Mouse (Mus musculus) frontal cortex, postnatal 36 days (tissue): ENCODE data around the gene Ttyh1.

Experiments
- DNase-seq, 2 experiments: peaks; one replicate each; pipeline ENCODE4 v3.0.0; 2022; ENCODE audit warnings: low spot score in 2 of 2

Gene Ttyh1

DNA sequence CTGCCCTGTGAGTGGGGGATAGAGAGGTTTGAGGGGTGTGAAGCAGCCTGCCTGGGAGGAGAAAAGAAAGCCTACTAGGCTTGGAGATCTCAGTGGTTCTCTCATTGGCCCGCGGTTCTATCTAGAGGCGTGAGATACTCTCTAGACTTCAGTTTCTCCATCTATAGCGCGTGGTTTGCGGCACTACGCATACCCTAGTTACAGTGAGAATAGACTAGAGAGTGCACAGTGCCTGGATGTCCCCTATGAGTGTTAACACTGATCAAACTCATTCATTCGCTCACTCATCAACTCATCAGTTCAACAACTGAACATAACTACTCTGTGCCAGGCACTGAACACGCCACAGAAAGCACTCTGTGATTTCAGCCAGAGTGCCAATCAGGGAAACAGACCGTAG lies 3.6 kb downstream of the Ttyh1 start:
- no peak for DNase-seq

DNA sequence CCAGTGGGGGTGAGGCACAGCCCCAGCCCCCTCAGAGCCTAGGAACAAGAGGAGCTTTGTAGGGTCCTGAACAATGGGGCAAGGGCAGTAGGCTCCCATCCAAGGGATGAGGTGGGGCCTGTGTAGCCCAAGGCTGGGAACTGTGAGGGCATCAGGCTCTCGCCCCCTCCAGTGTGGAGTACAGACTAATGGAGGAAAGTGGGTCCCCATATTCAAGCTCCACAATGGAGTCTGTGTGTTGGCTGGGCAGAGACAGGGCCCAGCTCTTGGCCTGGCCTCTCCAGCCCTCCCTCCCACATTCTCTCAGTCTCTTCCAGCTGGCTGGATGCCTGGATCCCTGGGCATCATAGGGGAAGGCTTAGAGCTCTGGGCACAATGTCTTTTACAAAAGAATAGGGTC lies 4.5 kb downstream of the Ttyh1 start:
- peak in 1 of 2 experiments; percentile 80 for DNase-seq

GRCm38 (mm10) chr7:4124315-4124759 lies 5.1 kb downstream of the Ttyh1 start:
- DNase-seq, result peak; percentile 87 to 90

DNA sequence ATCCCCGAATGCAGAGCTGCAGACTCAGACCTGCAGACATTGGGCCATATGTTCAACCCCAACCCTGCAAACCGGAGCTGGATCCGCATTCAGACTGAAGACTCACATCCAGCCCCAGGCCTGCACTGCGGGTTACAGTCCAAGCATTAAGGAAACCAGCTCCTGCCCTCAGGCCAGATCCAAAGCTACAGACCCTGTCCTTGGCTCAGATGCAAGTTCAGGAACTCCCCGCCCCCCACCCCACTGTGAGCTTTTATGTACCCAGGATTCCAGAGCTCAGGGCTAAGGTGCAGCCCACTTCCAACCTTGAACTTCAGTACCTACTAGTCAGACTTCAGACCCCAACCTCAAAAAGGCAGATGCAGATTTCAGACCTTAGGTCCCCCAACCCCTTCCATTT lies 5.6 kb downstream of the Ttyh1 start:
- DNase-seq, result no peak

GRCm38 (mm10) chr7:4125306-4125705 lies 6.1 kb downstream of the Ttyh1 start:
- no peak for DNase-seq

- no peak for DNase-seq
These were observed 8.0 kb downstream of the Ttyh1 start for GRCm38 (mm10) chr7:4126992-4127785.

GRCm38 (mm10) chr7:4127894-4128293 lies 8.7 kb downstream of the Ttyh1 start:
- peak in 1 of 2 experiments; percentile 9 for DNase-seq

- no peak for DNase-seq
These were observed 9.7 kb downstream of the Ttyh1 start for GRCm38 (mm10) chr7:4128860-4129259.

- peak; percentile 78 to 85 for DNase-seq
These were observed 11.7 kb downstream of the Ttyh1 start for GRCm38 (mm10) chr7:4130686-4131452.

- no peak for DNase-seq
These were observed 12.8 kb downstream of the Ttyh1 start for GRCm38 (mm10) chr7:4131964-4132363.

GRCm38 (mm10) chr7:4132581-4132980 lies 13.4 kb downstream of the Ttyh1 start:
- DNase-seq, result peak in 1 of 2 experiments; percentile 79

- no peak for DNase-seq
These were observed 13.8 kb downstream of the Ttyh1 start for GRCm38 (mm10) chr7:4132998-4133397.

DNA sequence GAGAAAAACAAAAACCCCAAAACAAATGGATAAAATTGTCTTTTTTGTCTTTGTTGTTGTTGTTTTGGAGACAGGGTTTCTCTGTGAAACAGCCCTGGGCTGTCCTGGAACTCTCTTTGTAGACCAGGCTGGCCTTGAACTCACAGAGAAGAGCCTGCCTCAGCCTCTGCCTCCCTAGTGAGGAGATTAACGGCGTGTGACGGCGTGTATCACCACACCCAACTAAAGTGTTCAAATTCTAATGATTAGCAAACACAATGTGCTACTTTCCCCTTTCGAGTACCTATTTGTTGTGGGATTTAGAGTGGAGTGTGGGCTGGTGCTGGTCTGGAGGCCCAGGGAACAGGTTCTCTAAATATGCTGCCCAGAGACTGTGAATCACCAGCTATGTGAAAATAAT lies 15.7 kb downstream of the Ttyh1 start:
- no peak for DNase-seq

- no peak for DNase-seq
These were observed 17.2 kb downstream of the Ttyh1 start for GRCm38 (mm10) chr7:4136404-4136770.

GRCm38 (mm10) chr7:4136771-4137531 lies 17.7 kb downstream of the Ttyh1 start, which contains the start of gene Leng8:
Leng8 (plus strand) TSS chr7:4137039.
- DNase-seq, result peak; percentile 100

DNA sequence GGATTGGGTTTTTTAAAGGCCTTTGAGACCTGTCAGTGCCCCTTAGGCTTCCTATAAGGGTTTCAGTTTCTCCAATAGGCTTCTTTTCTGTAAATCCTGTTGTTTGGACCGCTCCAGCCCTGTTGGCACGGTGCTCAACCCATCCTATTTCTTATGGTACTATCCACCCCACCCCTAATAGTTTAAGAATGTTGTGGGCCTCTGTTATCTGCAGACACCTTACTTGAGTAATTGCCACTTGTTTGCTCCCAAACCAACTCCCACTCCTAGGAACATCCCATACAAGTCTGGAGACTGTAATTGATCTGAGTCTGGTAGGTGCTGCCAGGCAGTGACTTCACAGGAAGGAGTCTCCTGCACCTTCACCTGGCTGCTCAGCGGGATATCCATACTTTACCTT lies 18.5 kb downstream of the Ttyh1 start:
- peak in 1 of 2 experiments; percentile 2 for DNase-seq

DNA sequence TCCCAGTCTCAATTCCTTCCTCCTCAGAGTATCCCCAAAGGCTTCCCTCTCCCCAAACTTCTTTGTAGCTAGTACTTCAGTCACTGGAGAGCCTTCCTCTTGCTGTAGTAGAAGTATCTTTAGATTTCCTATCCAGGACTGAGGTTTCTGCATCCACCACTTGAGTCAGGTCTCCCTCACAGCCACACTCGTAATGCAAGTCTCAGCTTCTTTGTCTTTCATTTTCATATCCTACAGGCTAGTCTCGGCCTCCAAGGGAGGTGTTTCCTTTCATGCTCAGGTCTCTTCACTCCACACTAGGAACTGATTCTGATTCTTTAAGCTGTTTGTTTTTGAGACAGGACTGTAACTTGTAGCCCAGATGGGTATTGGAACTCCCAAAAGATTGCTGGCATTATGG lies 19.0 kb downstream of the Ttyh1 start:
- DNase-seq, result no peak

GRCm38 (mm10) chr7:4138671-4139070 lies 19.5 kb downstream of the Ttyh1 start:
- DNase-seq, result no peak

DNA sequence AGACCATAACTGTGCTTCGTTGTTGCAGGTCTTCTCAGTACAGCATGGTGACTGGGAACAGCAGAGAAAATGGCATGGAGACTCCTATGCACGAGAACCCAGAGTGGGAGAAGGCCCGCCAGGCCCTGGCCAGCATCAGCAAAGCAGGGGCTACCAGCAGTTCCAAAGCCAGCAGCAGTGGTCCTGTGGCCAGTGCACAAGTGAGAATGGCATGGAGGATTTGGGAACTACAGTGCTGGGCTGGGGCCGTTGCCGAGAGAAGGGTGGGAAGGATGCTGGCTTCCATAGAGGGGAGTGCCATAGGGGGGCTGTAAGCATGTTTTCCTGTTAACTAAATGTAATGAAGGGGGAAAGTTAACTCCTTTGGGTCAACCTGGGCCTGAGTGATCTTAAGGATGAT lies 20.2 kb downstream of the Ttyh1 start:
- no peak for DNase-seq

DNA sequence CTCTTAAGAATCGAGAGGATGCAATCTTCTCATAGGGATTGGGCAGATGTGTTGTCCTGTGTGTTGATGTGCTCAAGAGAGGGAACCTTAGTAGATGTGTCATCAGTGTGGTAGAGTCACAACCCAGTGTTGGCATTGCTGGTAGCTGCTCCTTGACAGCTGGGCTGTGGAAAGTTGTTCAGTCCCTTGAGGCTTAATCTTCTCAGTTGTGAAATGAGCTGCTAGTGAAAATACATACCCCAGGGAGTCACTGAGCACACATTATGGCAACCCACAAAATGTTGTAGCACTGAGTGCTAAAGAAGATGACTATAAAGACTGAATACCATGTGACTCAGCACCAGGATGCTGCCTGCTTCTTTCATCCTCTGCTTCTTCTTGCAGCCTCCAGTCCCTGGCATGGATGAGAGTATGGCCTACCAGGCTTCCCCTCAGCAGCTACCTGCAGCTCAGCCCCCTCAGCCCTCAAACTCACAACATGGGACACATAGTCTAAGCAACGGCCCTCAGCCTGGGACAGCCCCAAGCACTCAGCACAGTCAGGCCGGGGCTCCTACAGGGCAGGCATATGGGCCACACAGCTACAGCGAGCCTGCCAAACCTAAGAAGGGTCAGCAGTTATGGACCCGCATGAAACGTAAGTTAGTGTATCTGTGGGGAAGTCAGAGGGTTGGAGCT lies 22.6 kb downstream of the Ttyh1 start:
- DNase-seq, result no peak

- no peak for DNase-seq
These were observed 23.7 kb downstream of the Ttyh1 start for GRCm38 (mm10) chr7:4142796-4143445.
